Mouse (Mus musculus) limb, embryonic 14.5 days (tissue): ENCODE results near the gene Aff1. TPM values are rescaled to one million over a fixed set of nuclear protein-coding genes. Genes with fewer than 3 reads are reported as not detected.

ENCODE experiments used
- ATAC-seq: fragments of 200-750 bp; cut with Nextera tagmentation; 2 replicates; pipeline ENCODE4 v1.8.0; 2017; ENCODE audit warnings: low read depth, moderate number of reproducible peaks, moderate TSS enrichment; ENCODE audit not compliant: low FRiP score
- DNase-seq: peaks from one replicate; pipeline ENCODE4 v3.0.0-alpha.2; 2015; ENCODE audit warnings: low spot score
- H3K27ac ChIP-seq: fragments of 300-500 bp; sonication (generic); replicated peaks from 2 replicates; pipeline ENCODE4 v1.5.1; 2014; ENCODE audit warnings: low read depth, mild to moderate bottlenecking, low read length, moderate library complexity, mixed read lengths
- H3K27me3 ChIP-seq: fragments of 300-500 bp; sonication (generic); 2 replicates; pipeline ENCODE4 v1.6.1; 2014; ENCODE audit warnings: low read length, mixed read lengths; ENCODE audit not compliant: control insufficient read depth, insufficient read depth
- H3K36me3 ChIP-seq: fragments of 300-500 bp; sonication (generic); 2 replicates; pipeline ENCODE4 v1.6.1; 2014; ENCODE audit warnings: mild to moderate bottlenecking, low read length, moderate library complexity, mixed read lengths; ENCODE audit not compliant: control insufficient read depth, insufficient read depth
- H3K4me1 ChIP-seq: fragments of 300-500 bp; sonication (generic); 2 replicates; pipeline ENCODE4 v1.6.1; 2014; ENCODE audit warnings: antibody characterized with exemption, low read length, mixed read lengths; ENCODE audit not compliant: control insufficient read depth, insufficient read depth
- H3K4me2 ChIP-seq: fragments of 300-500 bp; sonication (generic); replicated peaks from 2 replicates; pipeline ENCODE4 v1.6.1; 2014; ENCODE audit warnings: low read depth, mild to moderate bottlenecking, low read length, moderate library complexity; ENCODE audit not compliant: severe bottlenecking
- H3K4me3 ChIP-seq: fragments of 300-500 bp; sonication (generic); replicated peaks from 2 replicates; pipeline ENCODE4 v1.5.1; 2014; ENCODE audit warnings: low read length
- H3K9ac ChIP-seq: fragments of 300-500 bp; sonication (generic); 2 replicates; pipeline ENCODE4 v1.6.1; 2014; ENCODE audit warnings: mild to moderate bottlenecking, low read depth, low read length, moderate library complexity; ENCODE audit not compliant: severe bottlenecking
- H3K9me3 ChIP-seq: fragments of 300-500 bp; sonication (generic); 2 replicates; pipeline ENCODE4 v1.6.1; 2016; ENCODE audit warnings: low read length; ENCODE audit not compliant: control insufficient read depth
- POLR2A ChIP-seq: fragments of 200-500 bp; IDR thresholded peaks from 2 replicates; pipeline ENCODE4 v1.8.0; 2012; ENCODE audit warnings: inconsistent platforms, mild to moderate bottlenecking, moderate library complexity, borderline replicate concordance; ENCODE audit not compliant: insufficient read depth, insufficient read length; ENCODE audit errors: extremely low read depth
- WGBS: fragments of 180-500 bp; shearing (Covaris S2); extraction: QIAGEN DNeasy Blood & Tissue Kit; methylation state at CpG from one replicate; pipeline ENCODE4 v1.1.7; 2014; 5-methylcytosine and 5-hydroxymethylcytosine counted together
- polyA plus RNA-seq, 2 experiments: library from polyadenylated mRNA; depleted of rRNA in 1 of 2; stranded (reverse) in 1 of 2; unstranded in 1 of 2; fragments of >200 nt; fragmentation: Nextera tagmentation in 1 of 2; extraction: Ambion mirVana in 1 of 2; gene quantifications; 2 replicates each; pipeline versions ENCODE4 v1.2.1 to v1.2.3; 2012 to 2014

Gene Aff1
- polyA plus RNA-seq, 2 experiments: 3.6 to 5.7 TPM

GRCm38 (mm10) chr5:103725268-103726149 lies 33.3 kb downstream of the Aff1 start:
- DNase-seq (no peak), ATAC-seq (no peak)
- WGBS: 61% methylated on average over 9 of the region's 9 CpGs
- Histone ChIP-seq H3K4me2 (no peak overlapping the region), H3K27me3 (no peaks in the 10 kb centered on the region), H3K4me3 (no peak overlapping the region), H3K27ac (no peak overlapping the region), H3K36me3 (no peaks in the 10 kb centered on the region), H3K9me3 (no peaks in the 10 kb centered on the region), H3K4me1 (no peaks in the 10 kb centered on the region), H3K9ac (no peak overlapping the region)
- no peak for TF ChIP-seq POLR2A

DNA sequence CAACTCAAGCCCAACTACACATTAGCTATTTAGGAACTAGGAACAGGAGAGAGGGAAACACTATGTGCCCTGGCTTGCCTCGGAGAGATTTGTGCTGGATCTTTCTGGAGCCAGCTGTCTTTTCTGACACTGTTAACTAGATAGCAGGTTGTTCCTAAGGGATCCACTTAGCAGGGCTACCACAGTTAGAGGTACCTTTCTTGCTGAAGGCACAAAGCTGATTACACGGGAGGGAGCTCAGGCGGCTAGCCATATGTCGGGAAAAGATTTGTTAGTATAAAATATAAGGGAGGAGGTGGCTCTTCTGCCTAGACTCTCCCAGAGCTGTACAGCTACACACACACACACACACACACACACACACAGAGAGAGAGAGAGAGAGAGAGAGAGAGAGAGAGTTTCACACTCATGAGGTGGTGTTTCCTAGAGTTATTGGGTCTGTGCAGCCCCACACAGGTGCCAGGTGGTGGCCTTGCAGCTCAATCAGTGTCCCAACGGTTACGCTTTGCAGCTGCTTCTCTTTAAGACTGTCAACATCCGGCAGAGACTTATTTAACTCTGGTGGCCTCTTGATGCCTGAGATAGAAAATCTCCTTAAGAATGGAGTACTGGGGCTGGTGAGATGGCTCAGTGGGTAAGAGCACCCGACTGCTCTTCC lies 34.2 kb downstream of the Aff1 start:
- no peak overlapping the region for H3K4me2 ChIP-seq
- ATAC-seq (no peak), DNase-seq (no peak)
- H3K9ac ChIP-seq: no peak overlapping the region
- TF ChIP-seq POLR2A: no peak
- no peak overlapping the region for H3K27ac ChIP-seq
- no peaks in the 10 kb centered on the region for H3K36me3 ChIP-seq
- no peak overlapping the region for H3K4me3 ChIP-seq
- H3K4me1 ChIP-seq: no peaks in the 10 kb centered on the region
- H3K27me3 ChIP-seq: no peaks in the 10 kb centered on the region
- 40% methylated on average over 8 of the region's 8 CpGs for WGBS
- no peaks in the 10 kb centered on the region for H3K9me3 ChIP-seq

GRCm38 (mm10) chr5:103727777-103728395 lies 35.7 kb downstream of the Aff1 start:
- Histone ChIP-seq H3K9me3 (no peaks in the 10 kb centered on the region), H3K27ac (no peak overlapping the region), H3K4me2 (no peak overlapping the region), H3K4me1 (no peaks in the 10 kb centered on the region), H3K36me3 (no peaks in the 10 kb centered on the region), H3K4me3 (no peak overlapping the region), H3K27me3 (no peaks in the 10 kb centered on the region), H3K9ac (no peak overlapping the region)
- ATAC-seq: no peak
- TF ChIP-seq POLR2A: no peak
- no peak for DNase-seq
- WGBS: 72% methylated on average over 4 of the region's 4 CpGs

DNA sequence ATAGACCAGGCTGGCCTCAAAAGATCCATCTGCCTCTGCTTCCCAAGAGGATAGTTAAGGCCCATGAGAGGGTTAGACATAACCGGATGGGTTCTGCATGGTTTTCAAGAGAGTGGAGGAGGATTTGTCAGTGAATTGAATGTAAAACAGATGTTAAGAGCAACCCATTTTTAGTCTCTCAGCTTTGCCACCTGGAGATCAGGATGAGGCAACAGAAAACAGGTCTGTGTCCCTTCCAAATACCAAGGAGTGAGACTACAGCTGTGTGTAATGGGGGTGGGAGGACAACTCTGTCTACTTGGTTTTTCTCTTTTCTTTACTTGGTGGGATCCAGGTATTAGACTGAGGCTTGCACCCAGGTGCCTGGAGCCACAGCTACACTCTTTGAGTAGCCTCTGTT lies 37.1 kb downstream of the Aff1 start:
- H3K9ac ChIP-seq: no peak overlapping the region
- 52% methylated on average over 1 of the region's 1 CpGs for WGBS

DNA sequence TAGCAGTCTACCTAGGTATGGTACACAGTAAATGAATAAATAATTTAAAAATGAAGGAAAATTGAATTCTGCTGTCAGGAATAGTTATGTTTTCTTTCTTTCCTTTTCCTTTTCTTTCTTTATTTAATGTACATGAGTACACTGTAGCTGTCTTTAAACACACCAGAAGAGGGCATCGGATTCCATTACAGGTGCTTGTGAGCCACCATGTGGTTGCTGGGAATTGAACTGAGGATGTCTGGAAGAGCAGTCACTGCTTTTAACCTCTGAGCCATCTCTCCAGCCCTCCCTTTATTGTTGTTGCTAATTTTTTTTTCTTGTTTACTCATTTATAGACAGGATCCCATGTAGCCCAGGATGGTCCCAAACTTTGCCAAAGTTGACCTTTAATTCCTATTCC lies 38.0 kb downstream of the Aff1 start:
- Histone ChIP-seq H3K9ac (no peak overlapping the region), H3K4me3 (no peak overlapping the region), H3K27ac (no peak overlapping the region), H3K9me3 (no peaks in the 10 kb centered on the region), H3K4me1 (no peaks in the 10 kb centered on the region), H3K4me2 (no peak overlapping the region), H3K36me3 (no peaks in the 10 kb centered on the region), H3K27me3 (no peaks in the 10 kb centered on the region)
- DNase-seq: no peak
- no peak for TF ChIP-seq POLR2A
- no peak for ATAC-seq
- 93% methylated on average over 1 of the region's 1 CpGs for WGBS

More for the DNA sequence above, 37.1 kb downstream of the Aff1 start:
- TF ChIP-seq POLR2A: no peak
- H3K4me1 ChIP-seq: no peaks in the 10 kb centered on the region
- H3K4me2 ChIP-seq: no peak overlapping the region
- no peaks in the 10 kb centered on the region for H3K27me3 ChIP-seq
- H3K36me3 ChIP-seq: no peaks in the 10 kb centered on the region
- DNase-seq (no peak), ATAC-seq (no peak)
- H3K9me3 ChIP-seq: no peaks in the 10 kb centered on the region
- H3K27ac ChIP-seq: no peak overlapping the region
- H3K4me3 ChIP-seq: no peak overlapping the region
